17 mouse cellular contexts compared by ENCODE assay signal in genomic region chr7:120862196-120862595, GRCm38 (mm10). TPM values are rescaled to one million over a fixed set of nuclear protein-coding genes. Genes with fewer than 3 reads are reported as not detected.
DNase-seq lines count a peak whose midpoint lies in the region; ATAC-seq and TF ChIP-seq lines count a peak whose summit lies in the region.
"Had no signal": no experiment of that assay in that cellular context is flagged by ENCODE, and none has a peak within 500 bp of the region (broad histone marks: within the 10 kb centered on the region; RNA-seq: fewer than 3 reads in every experiment).

No protein-coding gene starts in this region.

- no peak for TF ChIP-seq CTCF in forebrain, postnatal 0 days (IDR thresholded peaks at IDR 0.05; ENCODE audit: low read depth)

- no peaks in the 10 kb centered on the region for H3K27me3 ChIP-seq in forebrain, embryonic 10.5 days (ENCODE audit: poor library complexity, severe bottlenecking)
- no peaks in the 10 kb centered on the region for H3K27me3 ChIP-seq in forebrain, postnatal 0 days (ENCODE audit: insufficient read depth, low read length)
- H3K27me3 ChIP-seq in megakaryocyte, embryonic 14.5 days (replicated peaks) = no peaks in the 10 kb centered on the region
- no peaks in the 10 kb centered on the region for H3K27me3 ChIP-seq in limb, embryonic 13.5 days
- H3K27me3 ChIP-seq: neural tube, embryonic 13.5 days had no signal

- no peak overlapping the region for H3K4me2 ChIP-seq in forebrain, postnatal 0 days (ENCODE audit: low read depth)
- H3K4me2 ChIP-seq in limb, embryonic 13.5 days (replicated peaks) = no peak overlapping the region
- H3K4me2 ChIP-seq: hindbrain, embryonic 14.5 days; midbrain, embryonic 11.5 days; neural tube, embryonic 13.5 days had no signal

- no peak for DNase-seq in forebrain, embryonic 10.5 days (ENCODE audit: extremely low spot score, low spot score)
- DNase-seq in forebrain, postnatal 0 days = no peak
- peak; percentile 49 for DNase-seq in yolk sac, embryonic 10.5 days (ENCODE audit: low spot score)
- DNase-seq in lung, postnatal 25 days (ENCODE audit: low spot score) = no peak
- no peak for DNase-seq in thymus, postnatal 4 days
- DNase-seq: adrenal gland, adult 2 months; cerebellum, adult 18-20 months; kidney, postnatal 36 days; lung, adult 18-20 months; right cerebral cortex, postnatal 4 days had no signal

- 4% methylated on average over 3 of the region's 3 CpGs for WGBS in forebrain, embryonic 10.5 days
- 32% methylated on average over 3 of the region's 3 CpGs for WGBS in forebrain, postnatal 0 days
- WGBS in limb, embryonic 13.5 days = 21% methylated on average over 3 of the region's 3 CpGs

- peak overlapping the region; percentile 73 for H3K27ac ChIP-seq in forebrain, embryonic 10.5 days
- H3K27ac ChIP-seq in forebrain, postnatal 0 days (ENCODE audit: low read depth, low read length) = no peak overlapping the region
- peak overlapping the region; percentile 72; the same call in 1 of the 2 replicates for H3K27ac ChIP-seq in limb, embryonic 13.5 days
- H3K27ac ChIP-seq: hindbrain, embryonic 14.5 days; neural tube, embryonic 13.5 days had no signal

- no peak overlapping the region for H3K9ac ChIP-seq in forebrain, postnatal 0 days
- no peak overlapping the region for H3K9ac ChIP-seq in limb, embryonic 13.5 days
- H3K9ac ChIP-seq: hindbrain, embryonic 14.5 days; neural tube, embryonic 13.5 days had no signal

- peaks cover 22% of the 10 kb centered on the region for H3K36me3 ChIP-seq in forebrain, embryonic 10.5 days (replicated peaks)
- H3K36me3 ChIP-seq in forebrain, postnatal 0 days (ENCODE audit: insufficient read depth) = peaks cover 14% of the 10 kb centered on the region
- peaks cover 30% of the 10 kb centered on the region for H3K36me3 ChIP-seq in megakaryocyte, embryonic 14.5 days (replicated peaks; ENCODE audit: low read length)
- H3K36me3 ChIP-seq in limb, embryonic 13.5 days = peaks cover 19% of the 10 kb centered on the region

- H3K4me1 ChIP-seq in forebrain, embryonic 10.5 days = peaks cover 69% of the 10 kb centered on the region
- 0 out of 2 replicates have a peak, but pooled peaks cover 4% of the 10 kb centered on the region for H3K4me1 ChIP-seq in forebrain, postnatal 0 days (ENCODE audit: insufficient read depth)
- peaks cover 84% of the 10 kb centered on the region for H3K4me1 ChIP-seq in megakaryocyte, embryonic 14.5 days
- peaks cover 65% of the 10 kb centered on the region for H3K4me1 ChIP-seq in limb, embryonic 13.5 days

- no peak overlapping the region for H3K4me3 ChIP-seq in forebrain, embryonic 10.5 days
- H3K4me3 ChIP-seq in forebrain, postnatal 0 days (ENCODE audit: low read depth, low read length) = no peak overlapping the region
- H3K4me3 ChIP-seq in megakaryocyte, embryonic 14.5 days (replicated peaks) = peak overlapping the region; percentile 80
- H3K4me3 ChIP-seq in limb, embryonic 13.5 days = no peak overlapping the region
- H3K4me3 ChIP-seq: neural tube, embryonic 13.5 days had no signal

- no peaks in the 10 kb centered on the region for H3K9me3 ChIP-seq in forebrain, embryonic 10.5 days
- H3K9me3 ChIP-seq in forebrain, postnatal 0 days (ENCODE audit: low read length) = no peaks in the 10 kb centered on the region
- no peaks in the 10 kb centered on the region for H3K9me3 ChIP-seq in megakaryocyte, embryonic 14.5 days
- no peaks in the 10 kb centered on the region for H3K9me3 ChIP-seq in limb, embryonic 13.5 days
- H3K9me3 ChIP-seq: neural tube, embryonic 13.5 days had no signal

- no peak for ATAC-seq in forebrain, postnatal 0 days
- ATAC-seq in megakaryocyte, adult 5-6 weeks (ENCODE audit: poor library complexity, severe bottlenecking) = no peak
- no peak for ATAC-seq in limb, embryonic 13.5 days (ENCODE audit: low FRiP score, low read depth)

RNA-seq across cellular contexts. Expression of gene Eef2k, which starts 19.6 kb away (rescaled TPM):
- 27.5 and 30.1 TPM in 2 replicates for polyA plus RNA-seq in forebrain, embryonic 10.5 days (2016; fragmentation: Nextera tagmentation; extraction: Ambion mirVana)
- total RNA-seq in forebrain, postnatal 0 days (2014; rRNA removed) = 53.8 and 56.4 TPM in 2 replicates
- polyA plus RNA-seq in forebrain, postnatal 0 days (2015; fragmentation: Nextera tagmentation; extraction: Ambion mirVana) = 31.6 and 35.4 TPM in 2 replicates
- polyA plus RNA-seq in megakaryocyte, embryonic 14.5 days (2012; ENCODE audit: insufficient read depth, low replicate concordance) = 5.4 and 42.9 TPM in 2 replicates
- 7.5 and 11.1 TPM in 2 replicates for total RNA-seq in megakaryocyte, adult 5-6 weeks (2015)
- 23.5 and 26.1 TPM in 2 replicates for total RNA-seq in megakaryocyte, adult 5-6 weeks (2017)
- polyA plus RNA-seq in limb, embryonic 13.5 days (2015; fragmentation: Nextera tagmentation; extraction: Ambion mirVana) = 33.3 and 36.3 TPM in 2 replicates

RNA-seq across cellular contexts. Expression of gene Gm5737, which starts 50.0 kb away (rescaled TPM):
- not detected in 2 replicates for polyA plus RNA-seq in forebrain, embryonic 10.5 days (2016; fragmentation: Nextera tagmentation; extraction: Ambion mirVana)
- total RNA-seq in forebrain, postnatal 0 days (2014; rRNA removed) = not detected in 2 replicates
- 0.16 TPM in 1 of 2 replicates, not detected in the other for polyA plus RNA-seq in forebrain, postnatal 0 days (2015; fragmentation: Nextera tagmentation; extraction: Ambion mirVana)
- polyA plus RNA-seq in megakaryocyte, embryonic 14.5 days (2012; ENCODE audit: insufficient read depth, low replicate concordance) = not detected in 2 replicates
- total RNA-seq in megakaryocyte, adult 5-6 weeks (2015) = not detected in 2 replicates
- not detected in 2 replicates for total RNA-seq in megakaryocyte, adult 5-6 weeks (2017)
- polyA plus RNA-seq in limb, embryonic 13.5 days (2015; fragmentation: Nextera tagmentation; extraction: Ambion mirVana) = not detected in 2 replicates
- total RNA-seq: adrenal gland, adult 2 months; ES-E14 had no signal
- polyA plus RNA-seq: adrenal gland, adult 2 months; hindbrain, embryonic 14.5 days; midbrain, embryonic 11.5 days; neural tube, embryonic 13.5 days had no signal

RNA-seq across cellular contexts. Expression of gene Polr3e, which starts 55.3 kb away (rescaled TPM):
- 44.6 and 45.5 TPM in 2 replicates for polyA plus RNA-seq in forebrain, embryonic 10.5 days (2016; fragmentation: Nextera tagmentation; extraction: Ambion mirVana)
- total RNA-seq in forebrain, postnatal 0 days (2014; rRNA removed) = 28.3 and 31.2 TPM in 2 replicates
- 18.1 and 20.9 TPM in 2 replicates for polyA plus RNA-seq in forebrain, postnatal 0 days (2015; fragmentation: Nextera tagmentation; extraction: Ambion mirVana)
- polyA plus RNA-seq in megakaryocyte, embryonic 14.5 days (2012; ENCODE audit: insufficient read depth, low replicate concordance) = 5.0 and 8.9 TPM in 2 replicates
- 4.6 and 5.3 TPM in 2 replicates for total RNA-seq in megakaryocyte, adult 5-6 weeks (2015)
- 9.8 and 11.6 TPM in 2 replicates for total RNA-seq in megakaryocyte, adult 5-6 weeks (2017)
- polyA plus RNA-seq in limb, embryonic 13.5 days (2015; fragmentation: Nextera tagmentation; extraction: Ambion mirVana) = 40.0 and 41.9 TPM in 2 replicates
